ENCODE assay signal across 14 mouse cellular contexts in genomic region chr4:84151971-84152450, GRCm38 (mm10).
DNase-seq lines count a peak whose midpoint lies in the region; ATAC-seq and TF ChIP-seq lines count a peak whose summit lies in the region.
"Had no signal": no experiment of that assay in that cellular context is flagged by ENCODE, and none has a peak within 500 bp of the region (broad histone marks: within the 10 kb centered on the region; RNA-seq: fewer than 3 reads in every experiment).

No protein-coding gene starts in this region.

- H3K4me2 ChIP-seq in hindbrain, embryonic 12.5 days (replicated peaks), result no peak overlapping the region
- no peak overlapping the region for H3K4me2 ChIP-seq in hindbrain, embryonic 11.5 days (replicated peaks; ENCODE audit: low read depth, low read length)
- H3K4me2 ChIP-seq in embryonic facial prominence, embryonic 11.5 days (ENCODE audit: low read depth, low read length), result no peak overlapping the region
- no peak overlapping the region for H3K4me2 ChIP-seq in intestine, embryonic 16.5 days (ENCODE audit: low read depth, low read length)
- H3K4me2 ChIP-seq: liver, embryonic 13.5 days had no signal

- H3K4me1 ChIP-seq in hindbrain, embryonic 12.5 days, result peaks cover 22% of the 10 kb centered on the region
- no peaks in the 10 kb centered on the region for H3K4me1 ChIP-seq in hindbrain, embryonic 11.5 days (replicated peaks; ENCODE audit: control insufficient read depth, insufficient read depth, low read length)
- no peaks in the 10 kb centered on the region; the same call in 1 of the 2 replicates for H3K4me1 ChIP-seq in embryonic facial prominence, embryonic 11.5 days (ENCODE audit: control insufficient read depth, insufficient read depth, low read length)
- H3K4me1 ChIP-seq in intestine, embryonic 16.5 days (ENCODE audit: control insufficient read depth, insufficient read depth, low read length), result peaks cover 25% of the 10 kb centered on the region
- no peaks in the 10 kb centered on the region for H3K4me1 ChIP-seq in thymus, adult 2 months (replicated peaks; ENCODE audit: control insufficient read depth, insufficient read depth, low read length)
- H3K4me1 ChIP-seq: liver, embryonic 13.5 days had no signal

- H3K9me3 ChIP-seq in hindbrain, embryonic 12.5 days (replicated peaks), result no peaks in the 10 kb centered on the region
- H3K9me3 ChIP-seq in hindbrain, embryonic 11.5 days (ENCODE audit: control insufficient read depth, low read length), result no peaks in the 10 kb centered on the region
- no peaks in the 10 kb centered on the region for H3K9me3 ChIP-seq in embryonic facial prominence, embryonic 11.5 days (replicated peaks; ENCODE audit: control insufficient read depth, low read length)
- H3K9me3 ChIP-seq in intestine, embryonic 16.5 days (ENCODE audit: control insufficient read depth, low read length), result no peaks in the 10 kb centered on the region
- H3K9me3 ChIP-seq: liver, embryonic 13.5 days had no signal

- H3K27me3 ChIP-seq in hindbrain, embryonic 12.5 days, result no peaks in the 10 kb centered on the region
- H3K27me3 ChIP-seq in hindbrain, embryonic 11.5 days (ENCODE audit: control insufficient read depth, insufficient read depth, low read length), result no peaks in the 10 kb centered on the region
- no peaks in the 10 kb centered on the region for H3K27me3 ChIP-seq in embryonic facial prominence, embryonic 11.5 days (ENCODE audit: control insufficient read depth, insufficient read depth, low read length)
- no peaks in the 10 kb centered on the region for H3K27me3 ChIP-seq in intestine, embryonic 16.5 days (replicated peaks; ENCODE audit: control insufficient read depth, insufficient read depth, low read length)
- H3K27me3 ChIP-seq in thymus, adult 2 months (ENCODE audit: control insufficient read depth, insufficient read depth, low read length), result no peaks in the 10 kb centered on the region
- H3K27me3 ChIP-seq: liver, embryonic 13.5 days had no signal

- WGBS in hindbrain, embryonic 12.5 days, result 59% methylated on average over 6 of the region's 6 CpGs
- 63% methylated on average over 6 of the region's 6 CpGs for WGBS in hindbrain, embryonic 11.5 days
- 34% methylated on average over 6 of the region's 6 CpGs for WGBS in embryonic facial prominence, embryonic 11.5 days
- WGBS in intestine, embryonic 16.5 days, result 43% methylated on average over 6 of the region's 6 CpGs
- whole genome bisulfite sequencing in thymus, adult 2 months, result 87% methylated on average over 6 of the region's 6 CpGs

- ATAC-seq in hindbrain, embryonic 12.5 days (ENCODE audit: low FRiP score), result 0 out of 2 replicates have a peak, but pooled peaks have one; percentile 19
- ATAC-seq in hindbrain, embryonic 11.5 days (ENCODE audit: low FRiP score), result no peak
- no peak for ATAC-seq in embryonic facial prominence, embryonic 11.5 days (replicated peaks; ENCODE audit: insufficient number of reproducible peaks, low FRiP score, low TSS enrichment, low read depth)
- no peak for ATAC-seq in intestine, embryonic 16.5 days
- ATAC-seq: activated CD4-positive, CD25-positive, alpha-beta regulatory T cell, adult 4 months had no signal

- TF ChIP-seq CTCF in thymus, adult 2 months (IDR thresholded peaks at IDR 0.05; ENCODE audit: borderline replicate concordance, control insufficient read depth, extremely low read depth, insufficient read depth, low read length, poor library complexity), result no peak

- DNase-seq in hindbrain, embryonic 11.5 days (ENCODE audit: low spot score), result no peak
- DNase-seq in MN1 (ENCODE audit: low spot score), result peak; percentile 10
- peak; percentile 45 for DNase-seq in embryonic facial prominence, embryonic 11.5 days (ENCODE audit: low spot score)
- DNase-seq in thymus, adult 2 months, result no peak
- DNase-seq in gastrocnemius, postnatal 4 days (ENCODE audit: low spot score in 2 of 2), result no peak
- no peak for DNase-seq in c-Kit-positive CD71-positive TER-119-positive erythroid progenitor cells, embryonic 14.5 days (ENCODE audit: low spot score)
- DNase-seq: cerebellum, adult 8-10 months; heart, postnatal 36 days; kidney, postnatal 10 days; liver, embryonic 13.5 days; right cerebral cortex, postnatal 14 days had no signal

- H3K36me3 ChIP-seq in hindbrain, embryonic 12.5 days, result no peaks in the 10 kb centered on the region
- H3K36me3 ChIP-seq in hindbrain, embryonic 11.5 days (ENCODE audit: control insufficient read depth, insufficient read depth, low read length), result no peaks in the 10 kb centered on the region
- H3K36me3 ChIP-seq in embryonic facial prominence, embryonic 11.5 days (replicated peaks; ENCODE audit: control insufficient read depth, insufficient read depth, low read depth, low read length), result no peaks in the 10 kb centered on the region
- H3K36me3 ChIP-seq in intestine, embryonic 16.5 days (ENCODE audit: control insufficient read depth, insufficient read depth, low read length), result no peaks in the 10 kb centered on the region
- no peaks in the 10 kb centered on the region for H3K36me3 ChIP-seq in thymus, adult 2 months (ENCODE audit: control insufficient read depth, insufficient read depth, low read length)
- H3K36me3 ChIP-seq: liver, embryonic 13.5 days had no signal

- H3K4me3 ChIP-seq in hindbrain, embryonic 12.5 days, result no peak overlapping the region
- no peak overlapping the region for H3K4me3 ChIP-seq in hindbrain, embryonic 11.5 days (ENCODE audit: low read depth, low read length)
- no peak overlapping the region for H3K4me3 ChIP-seq in embryonic facial prominence, embryonic 11.5 days (ENCODE audit: low read depth, low read length)
- H3K4me3 ChIP-seq in intestine, embryonic 16.5 days (ENCODE audit: low read length), result no peak overlapping the region
- H3K4me3 ChIP-seq in thymus, adult 2 months (ENCODE audit: control insufficient read depth, insufficient read depth, low read length), result no peak overlapping the region
- H3K4me3 ChIP-seq: liver, embryonic 13.5 days had no signal

- no peak overlapping the region; the same call in 1 of the 2 replicates for H3K27ac ChIP-seq in hindbrain, embryonic 12.5 days
- no peak overlapping the region for H3K27ac ChIP-seq in hindbrain, embryonic 11.5 days (ENCODE audit: low read depth, low read length)
- H3K27ac ChIP-seq in embryonic facial prominence, embryonic 11.5 days (replicated peaks; ENCODE audit: low read depth, low read length), result no peak overlapping the region
- H3K27ac ChIP-seq in intestine, embryonic 16.5 days (ENCODE audit: low read length), result 0 out of 2 replicates have a peak overlapping the region, but pooled peaks have one; percentile 1
- H3K27ac ChIP-seq in thymus, adult 2 months (ENCODE audit: control insufficient read depth, insufficient read depth, low read length), result no peak overlapping the region
- H3K27ac ChIP-seq: liver, embryonic 13.5 days had no signal

- no peak for TF ChIP-seq POLR2A in thymus, adult 2 months (IDR thresholded peaks at IDR 0.05; ENCODE audit: control insufficient read depth, extremely low read depth, insufficient read depth, low read length, poor library complexity)

- H3K9ac ChIP-seq in hindbrain, embryonic 12.5 days, result no peak overlapping the region
- no peak overlapping the region for H3K9ac ChIP-seq in hindbrain, embryonic 11.5 days (ENCODE audit: low read depth, low read length)
- no peak overlapping the region for H3K9ac ChIP-seq in embryonic facial prominence, embryonic 11.5 days (replicated peaks; ENCODE audit: low read length)
- H3K9ac ChIP-seq in intestine, embryonic 16.5 days (ENCODE audit: low read depth, low read length), result no peak overlapping the region
- H3K9ac ChIP-seq: liver, embryonic 13.5 days had no signal

Comparison
In these comparisons a context has a peak if more than half of its experiments do, and no peak if none do; other contexts are left out.
1. DNase-seq: peak in MN1 (single experiment) and embryonic facial prominence, embryonic 11.5 days (single experiment); none in hindbrain, embryonic 11.5 days (single experiment), thymus, adult 2 months (single experiment), gastrocnemius, postnatal 4 days (0 of 2) and c-Kit-positive CD71-positive TER-119-positive erythroid progenitor cells, embryonic 14.5 days (single experiment).